Mouse (Mus musculus) lung, postnatal 0 days (tissue): ENCODE measurements around the gene Boll. TPM values are rescaled to one million over a fixed set of nuclear protein-coding genes. Genes with fewer than 3 reads are reported as not detected.
A peak's percentile ranks its signal among the peaks of the same experiment; 100 is the strongest.

Experiments used
- ATAC-seq: fragments of 200-750 bp; cut with Nextera tagmentation; 2 replicates; pipeline ENCODE4 v1.8.0; 2017; ENCODE audit warnings: moderate library complexity
- DNase-seq: peaks from one replicate; pipeline ENCODE4 v3.0.0-alpha.2; 2016; ENCODE audit warnings: low spot score
- H3K27ac ChIP-seq: fragments of 300-500 bp; sonication (generic); 2 replicates; pipeline ENCODE4 v1.5.1; 2014; ENCODE audit warnings: antibody characterized with exemption, mild to moderate bottlenecking, low read length, mixed read lengths
- H3K27me3 ChIP-seq: fragments of 300-500 bp; sonication (generic); replicated peaks from 2 replicates; pipeline ENCODE4 v1.6.1; 2014; ENCODE audit warnings: low read length, mixed read lengths; ENCODE audit not compliant: insufficient read depth
- H3K36me3 ChIP-seq: fragments of 300-500 bp; sonication (generic); 2 replicates; pipeline ENCODE4 v1.6.1; 2014; ENCODE audit warnings: low read length, mixed read lengths; ENCODE audit not compliant: insufficient read depth
- H3K4me1 ChIP-seq: fragments of 300-500 bp; sonication (generic); 2 replicates; pipeline ENCODE4 v1.6.1; 2014; ENCODE audit warnings: antibody characterized with exemption, low read depth, low read length, mixed read lengths; ENCODE audit not compliant: insufficient read depth
- H3K4me2 ChIP-seq: fragments of 300-500 bp; sonication (generic); replicated peaks from 2 replicates; pipeline ENCODE4 v1.6.1; 2014; ENCODE audit warnings: low read depth, mild to moderate bottlenecking, low read length, moderate library complexity, mixed read lengths
- H3K4me3 ChIP-seq: fragments of 300-500 bp; sonication (generic); 2 replicates; pipeline ENCODE4 v1.5.1; 2014; ENCODE audit warnings: low read depth, low read length
- H3K9ac ChIP-seq: fragments of 300-500 bp; sonication (generic); replicated peaks from 2 replicates; pipeline ENCODE4 v1.6.1; 2014; ENCODE audit warnings: low read depth, mild to moderate bottlenecking
- H3K9me3 ChIP-seq: fragments of 300-500 bp; sonication (generic); 2 replicates; pipeline ENCODE4 v1.6.1; 2016; ENCODE audit warnings: low read length, mixed read lengths
- CTCF ChIP-seq: IDR thresholded peaks from 2 replicates; pipeline ENCODE4 v1.5.1; 2016; ENCODE audit warnings: antibody characterized with exemption, mild to moderate bottlenecking
- EP300 ChIP-seq: IDR thresholded peaks from 2 replicates; pipeline ENCODE4 v1.6.1; 2016; ENCODE audit warnings: antibody characterized with exemption, mild to moderate bottlenecking, control low read depth
- WGBS: fragments of 180-500 bp; shearing (Covaris S2); extraction: QIAGEN DNeasy Blood & Tissue Kit; methylation state at CpG from one replicate; pipeline ENCODE4 v1.1.7; 2014; 5-methylcytosine and 5-hydroxymethylcytosine counted together
- polyA plus RNA-seq: library from polyadenylated mRNA; unstranded; fragments of >200 nt; fragmentation: Nextera tagmentation; extraction: Ambion mirVana; gene quantifications from 2 replicates; pipeline ENCODE4 v1.2.1, GENCODE M21; 2015

Gene Boll
- polyA plus RNA-seq, 1 experiment from 2014 or later, result 0.36 TPM

DNA sequence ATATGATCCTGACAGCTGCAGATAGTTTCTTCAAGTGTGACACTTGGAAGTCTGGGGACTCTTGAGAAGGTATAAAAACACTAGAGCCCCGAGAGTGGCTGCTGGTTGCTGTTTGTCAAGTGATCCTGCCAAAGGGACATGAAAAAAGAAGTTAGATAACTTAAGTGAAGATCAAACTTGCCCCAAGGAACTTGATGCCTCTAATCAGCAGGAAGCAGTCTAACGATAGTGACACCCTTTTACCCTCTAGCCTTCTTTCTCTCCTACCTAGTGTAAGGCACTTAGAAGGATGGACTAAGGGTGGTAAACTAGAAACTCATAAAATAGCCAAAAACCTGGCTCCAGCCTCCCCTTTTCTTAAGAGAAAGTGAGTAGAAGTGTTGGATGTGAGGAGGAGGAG, 98.9 kb downstream of the Boll start:
- Histone ChIP-seq H3K4me2 (no peak overlapping the region), H3K9ac (no peak overlapping the region), H3K36me3 (no peaks in the 10 kb centered on the region), H3K27me3 (no peaks in the 10 kb centered on the region), H3K4me3 (no peak overlapping the region), H3K9me3 (no peaks in the 10 kb centered on the region), H3K27ac (no peak overlapping the region), H3K4me1 (no peaks in the 10 kb centered on the region)
- TF ChIP-seq CTCF (no peak), EP300 (no peak)
- no peak for DNase-seq
- ATAC-seq, result no peak
- WGBS, result 18% methylated on average over 2 of the region's 2 CpGs

DNA sequence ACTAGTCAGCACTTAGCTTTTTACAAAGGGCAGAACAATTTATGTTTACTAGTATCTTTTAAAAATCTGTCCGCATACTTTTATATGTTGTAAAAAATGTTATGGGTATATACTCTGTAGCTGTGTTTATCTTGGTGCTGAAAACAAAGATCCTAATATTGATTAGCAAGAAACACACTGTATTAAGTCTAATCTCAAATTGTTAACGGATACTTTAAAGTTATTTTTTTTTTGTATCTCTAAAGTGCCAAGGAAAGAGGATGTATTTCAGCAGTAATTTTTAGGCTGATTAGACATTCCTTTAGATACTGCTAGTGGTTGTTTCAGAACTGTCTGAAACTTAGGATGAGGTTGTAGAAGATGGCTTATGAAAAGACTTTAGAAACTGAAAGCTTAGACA, 116.9 kb downstream of the Boll start:
- TF ChIP-seq EP300 (no peak), CTCF (no peak)
- DNase-seq, result no peak
- Histone ChIP-seq H3K9ac (no peak overlapping the region), H3K27ac (no peak overlapping the region), H3K27me3 (no peaks in the 10 kb centered on the region), H3K4me1 (no peaks in the 10 kb centered on the region), H3K4me2 (no peak overlapping the region), H3K9me3 (no peaks in the 10 kb centered on the region), H3K4me3 (no peak overlapping the region), H3K36me3 (no peaks in the 10 kb centered on the region)
- no peak for ATAC-seq
- 77% methylated on average over 2 of the region's 2 CpGs for WGBS

GRCm38 (mm10) chr1:55239237-55239636, 124.0 kb downstream of the Boll start:
- H3K9me3 ChIP-seq, result no peaks in the 10 kb centered on the region
- H3K4me1 ChIP-seq, result peaks cover 16% of the 10 kb centered on the region
- ATAC-seq (no peak), DNase-seq (peak; percentile 87)
- no peaks in the 10 kb centered on the region for H3K36me3 ChIP-seq
- H3K4me3 ChIP-seq, result no peak overlapping the region
- no peak overlapping the region for H3K9ac ChIP-seq
- no peaks in the 10 kb centered on the region for H3K27me3 ChIP-seq
- no peak overlapping the region; the same call in 1 of the 2 replicates for H3K4me2 ChIP-seq
- H3K27ac ChIP-seq, result no peak overlapping the region
- TF ChIP-seq CTCF (peak; percentile 87), EP300 (no peak)
- WGBS, result 0% methylated on average over 1 of the region's 1 CpGs

GRCm38 (mm10) chr1:55238496-55238895, 124.8 kb downstream of the Boll start:
- WGBS, result 27% methylated on average over 13 of the region's 13 CpGs
- Histone ChIP-seq H3K4me3 (peak overlapping the region; percentile 70), H3K4me1 (peaks cover 16% of the 10 kb centered on the region), H3K36me3 (no peaks in the 10 kb centered on the region), H3K4me2 (peak overlapping the region; percentile 94), H3K27me3 (no peaks in the 10 kb centered on the region), H3K9me3 (no peaks in the 10 kb centered on the region), H3K27ac (no peak overlapping the region), H3K9ac (no peak overlapping the region)
- ATAC-seq, result no peak
- no peak for DNase-seq
- TF ChIP-seq CTCF (no peak), EP300 (no peak)

DNA sequence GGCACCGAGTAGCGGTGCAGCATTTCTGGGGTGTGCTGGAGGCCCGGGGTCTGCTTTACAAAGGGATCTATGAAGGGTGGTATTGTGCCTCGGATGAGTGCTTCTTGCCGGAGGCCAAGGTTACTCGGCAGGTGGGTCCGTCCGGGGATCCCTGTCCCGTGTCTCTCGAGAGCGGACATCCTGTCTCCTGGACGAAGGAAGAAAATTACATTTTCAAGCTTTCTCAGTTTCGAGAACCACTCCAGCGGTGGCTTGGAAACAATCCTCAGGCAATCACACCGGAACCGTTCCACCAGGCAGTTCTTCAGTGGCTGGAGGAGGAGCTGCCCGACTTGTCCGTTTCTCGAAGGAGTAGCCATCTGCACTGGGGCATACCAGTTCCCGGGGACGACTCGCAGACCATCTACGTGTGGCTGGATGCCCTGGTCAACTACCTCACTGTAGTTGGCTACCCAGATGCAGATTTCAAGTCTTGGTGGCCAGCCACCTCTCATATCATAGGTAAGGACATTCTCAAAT, 125.6 kb downstream of the Boll start:
- 3% methylated on average over 23 of the region's 23 CpGs for WGBS
- Histone ChIP-seq H3K4me3 (peak overlapping the region; percentile 70), H3K9ac (peak overlapping the region; percentile 60), H3K27me3 (no peaks in the 10 kb centered on the region), H3K36me3 (no peaks in the 10 kb centered on the region), H3K4me1 (peaks cover 16% of the 10 kb centered on the region), H3K9me3 (no peaks in the 10 kb centered on the region), H3K27ac (peak overlapping the region; percentile 78), H3K4me2 (peak overlapping the region; percentile 94)
- TF ChIP-seq CTCF (no peak), EP300 (no peak)
- ATAC-seq (no peak), DNase-seq (no peak)

DNA sequence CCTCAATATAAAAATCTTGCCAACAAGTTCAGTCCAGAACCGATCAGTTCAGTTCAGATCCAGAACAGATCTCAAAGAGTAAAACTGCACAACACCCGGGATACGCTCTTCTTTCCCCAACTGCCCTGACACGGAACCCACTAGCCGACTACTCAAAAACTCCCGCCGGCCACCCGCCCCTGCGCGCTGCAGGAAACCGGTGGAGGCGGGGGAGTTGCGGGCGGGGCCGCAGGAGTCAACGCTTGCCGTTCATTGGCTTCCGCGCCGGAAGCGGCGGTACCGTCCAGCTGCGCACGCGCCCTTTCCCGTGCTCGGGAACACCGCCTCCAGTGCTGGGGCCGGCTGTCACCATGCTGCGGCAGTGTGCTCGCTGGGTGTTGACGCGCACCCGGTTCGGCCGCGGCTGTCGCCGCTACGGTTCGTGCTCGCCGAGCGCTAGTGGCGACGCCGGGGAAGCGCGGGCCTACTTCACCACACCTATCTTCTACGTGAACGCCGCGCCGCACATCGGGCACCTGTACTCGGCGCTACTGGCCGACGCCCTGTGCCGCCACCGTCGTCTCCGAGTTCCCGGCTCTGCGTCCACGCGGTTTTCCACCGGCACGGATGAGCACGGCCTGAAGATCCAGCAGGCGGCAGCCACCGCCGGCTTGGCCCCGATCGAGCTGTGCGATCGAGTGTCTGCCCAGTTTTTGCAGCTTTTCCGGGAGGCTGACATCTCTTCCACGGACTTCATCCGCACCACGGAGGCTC, 126.2 kb downstream of the Boll start, which contains the start of gene Mars2:
TSS of gene Mars2 (plus strand) at position 288 of the 753 bp plus-strand sequence.
- TF ChIP-seq EP300 (no peak), CTCF (peak; percentile 58)
- Histone ChIP-seq H3K36me3 (no peaks in the 10 kb centered on the region), H3K9ac (peak within 1 kb of the TSS; percentile 60), H3K27me3 (no peaks in the 10 kb centered on the region), H3K9me3 (no peaks in the 10 kb centered on the region), H3K4me3 (peak within 1 kb of the TSS; percentile 70), H3K27ac (peak within 1 kb of the TSS; percentile 78), H3K4me1 (peaks cover 16% of the 10 kb centered on the region), H3K4me2 (peak within 1 kb of the TSS; percentile 94)
- DNase-seq (peak; percentile 98), ATAC-seq (peak; percentile 99)
- WGBS, result 1% methylated on average over 72 of the region's 82 CpGs
